Mouse (Mus musculus) intestine, embryonic 14.5 days (tissue): Measurements from ENCODE around the gene Zbtb2. TPM values are rescaled to one million over a fixed set of nuclear protein-coding genes. Genes with fewer than 3 reads are reported as not detected.

ENCODE experiments used
- ATAC-seq: fragments of 200-750 bp; cut with Nextera tagmentation; replicated peaks from 2 replicates; pipeline ENCODE4 v1.8.0; 2017; ENCODE audit warnings: low read depth, moderate number of reproducible peaks, moderate TSS enrichment, moderate library complexity; ENCODE audit not compliant: low FRiP score, low TSS enrichment
- DNase-seq: peaks from one replicate; pipeline ENCODE4 v3.0.0-alpha.2; 2018; ENCODE audit warnings: low spot score
- H3K27ac ChIP-seq: fragments of 300-500 bp; sonication (generic); 2 replicates; pipeline ENCODE4 v1.5.1; 2014; ENCODE audit warnings: low read depth, mild to moderate bottlenecking, control low read depth
- H3K27me3 ChIP-seq: fragments of 300-500 bp; sonication (generic); replicated peaks from 2 replicates; pipeline ENCODE4 v1.6.1; 2014; ENCODE audit warnings: low read length, control low read depth; ENCODE audit not compliant: control insufficient read depth, insufficient read depth
- H3K36me3 ChIP-seq: fragments of 300-500 bp; sonication (generic); 2 replicates; pipeline ENCODE4 v1.6.1; 2014; ENCODE audit warnings: low read length, control low read depth; ENCODE audit not compliant: control insufficient read depth, insufficient read depth
- H3K4me1 ChIP-seq: fragments of 300-500 bp; sonication (generic); replicated peaks from 2 replicates; pipeline ENCODE4 v1.6.1; 2014; ENCODE audit warnings: low read length, control low read depth, mixed read lengths; ENCODE audit not compliant: control insufficient read depth, insufficient read depth
- H3K4me2 ChIP-seq: fragments of 300-500 bp; sonication (generic); 2 replicates; pipeline ENCODE4 v1.6.1; 2014; ENCODE audit warnings: low read length
- H3K4me3 ChIP-seq: fragments of 300-500 bp; sonication (generic); 2 replicates; pipeline ENCODE4 v1.5.1; 2014; ENCODE audit warnings: low read depth, low read length, control low read depth, mixed read lengths
- H3K9ac ChIP-seq: fragments of 300-500 bp; sonication (generic); 2 replicates; pipeline ENCODE4 v1.6.1; 2014; ENCODE audit warnings: mild to moderate bottlenecking, low read length
- H3K9me3 ChIP-seq: fragments of 300-500 bp; sonication (generic); 2 replicates; pipeline ENCODE4 v1.6.1; 2016; ENCODE audit warnings: low read length, control low read depth; ENCODE audit not compliant: control insufficient read depth
- WGBS: fragments of 180-500 bp; shearing (Covaris S2); extraction: QIAGEN DNeasy Blood & Tissue Kit; methylation state at CpG from one replicate; pipeline ENCODE4 v1.1.7; 2014; 5-methylcytosine and 5-hydroxymethylcytosine counted together
- polyA plus RNA-seq: library from polyadenylated mRNA; unstranded; fragments of >200 nt; fragmentation: Nextera tagmentation; extraction: Ambion mirVana; gene quantifications from 2 replicates; pipeline ENCODE4 v1.2.1, GENCODE M21; 2014

Zbtb2 gene
- polyA plus RNA-seq, 1 experiment from 2014 or later: 13.0 TPM

- Histone ChIP-seq H3K9ac (peak overlapping the region; percentile 98), H3K36me3 (peaks cover 18% of the 10 kb centered on the region), H3K4me3 (peak overlapping the region; percentile 95), H3K27ac (no peak overlapping the region), H3K4me1 (peaks cover 29% of the 10 kb centered on the region), H3K27me3 (no peaks in the 10 kb centered on the region), H3K9me3 (no peaks in the 10 kb centered on the region), H3K4me2 (peak overlapping the region; percentile 95)
- no peak for DNase-seq
- ATAC-seq: no peak
- WGBS: 56% methylated on average over 5 of the region's 5 CpGs
These were observed 1.7 kb upstream of the Zbtb2 start for GRCm38 (mm10) chr10:4389461-4390112.

GRCm38 (mm10) chr10:4389036-4389435, 1.1 kb upstream of the Zbtb2 start:
- DNase-seq (no peak), ATAC-seq (no peak)
- 7% methylated on average over 10 of the region's 10 CpGs for WGBS

GRCm38 (mm10) chr10:4388384-4388745, 457 bp upstream of the Zbtb2 start:
- under 1% methylated on average over 19 of the region's 19 CpGs for WGBS
- Histone ChIP-seq H3K27ac (peak overlapping the region; percentile 98), H3K4me3 (peak overlapping the region; percentile 95), H3K9me3 (no peaks in the 10 kb centered on the region), H3K9ac (peak overlapping the region; percentile 98), H3K4me1 (peaks cover 29% of the 10 kb centered on the region), H3K36me3 (peaks cover 9% of the 10 kb centered on the region), H3K4me2 (peak overlapping the region; percentile 95), H3K27me3 (no peaks in the 10 kb centered on the region)
- ATAC-seq (no peak), DNase-seq (peak; percentile 81)

More at GRCm38 (mm10) chr10:4389036-4389435, 1.1 kb upstream of the Zbtb2 start:
- Histone ChIP-seq H3K36me3 (peaks cover 14% of the 10 kb centered on the region), H3K27me3 (no peaks in the 10 kb centered on the region), H3K9ac (peak overlapping the region; percentile 98), H3K9me3 (no peaks in the 10 kb centered on the region), H3K4me3 (peak overlapping the region; percentile 95), H3K4me1 (peaks cover 29% of the 10 kb centered on the region), H3K4me2 (peak overlapping the region; percentile 95), H3K27ac (peak overlapping the region; percentile 98; the same call in 1 of the 2 replicates)

DNA sequence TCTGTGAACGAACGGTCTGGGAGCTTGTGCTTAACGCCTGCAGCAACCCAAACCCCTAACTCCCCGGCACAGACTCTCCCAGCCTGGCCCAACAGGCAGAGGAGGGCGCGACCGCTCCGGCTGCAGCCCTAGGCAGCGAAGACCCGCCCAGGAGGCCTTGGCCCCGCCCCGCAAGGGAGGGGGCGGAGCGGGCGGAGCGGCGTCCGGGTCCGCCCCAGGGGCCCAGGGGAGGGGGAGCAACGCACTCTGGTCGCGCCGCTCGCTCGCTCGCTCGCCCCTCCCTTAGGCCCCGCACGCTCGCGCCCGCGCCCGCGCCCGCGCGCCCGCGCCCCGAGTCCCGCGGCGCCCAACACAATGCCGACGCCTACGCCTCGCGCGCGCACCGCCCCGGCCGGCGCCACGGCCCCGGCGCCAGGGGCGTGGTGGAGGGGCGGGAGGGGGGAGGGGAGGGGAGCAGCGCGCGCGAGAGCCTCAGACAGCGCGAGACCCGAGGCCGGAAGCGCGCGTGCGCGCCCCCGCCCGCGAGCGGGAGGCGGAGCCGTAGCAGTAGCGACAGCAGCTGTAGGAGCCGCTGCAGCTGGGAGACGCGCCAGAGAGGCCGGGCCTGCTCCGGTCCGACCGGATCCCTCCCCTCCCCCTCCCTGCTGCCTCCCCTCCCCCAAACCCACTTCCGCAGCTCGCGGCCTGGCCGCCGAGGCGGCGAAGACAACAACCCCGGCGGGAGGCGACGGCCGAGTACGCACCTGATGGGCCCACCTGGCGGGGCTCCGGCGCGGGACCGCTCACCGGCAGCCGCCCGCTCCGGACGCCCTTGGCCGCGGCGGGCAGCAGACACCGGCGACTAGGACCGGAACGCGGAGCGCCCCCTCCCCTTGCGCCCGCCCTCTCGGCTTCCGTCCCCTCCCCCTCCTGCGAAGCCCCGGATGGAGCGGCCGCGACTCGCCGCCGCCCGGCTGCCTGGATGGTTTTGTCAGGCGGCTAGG, 1.0 kb downstream of the Zbtb2 start:
- Histone ChIP-seq H3K9me3 (no peaks in the 10 kb centered on the region), H3K4me1 (peaks cover 38% of the 10 kb centered on the region), H3K27ac (peak overlapping the region; percentile 98), H3K36me3 (no peaks in the 10 kb centered on the region), H3K4me2 (peak overlapping the region; percentile 95), H3K9ac (peak overlapping the region; percentile 98), H3K27me3 (no peaks in the 10 kb centered on the region), H3K4me3 (peak overlapping the region; percentile 95)
- WGBS: under 1% methylated on average over 84 of the region's 133 CpGs
- DNase-seq: peak; percentile 97
- ATAC-seq: peak; percentile 92

- Histone ChIP-seq H3K9ac (no peak overlapping the region), H3K4me2 (no peak overlapping the region), H3K4me3 (no peak overlapping the region), H3K27ac (no peak overlapping the region), H3K36me3 (no peaks in the 10 kb centered on the region), H3K27me3 (no peaks in the 10 kb centered on the region), H3K9me3 (no peaks in the 10 kb centered on the region), H3K4me1 (peaks cover 19% of the 10 kb centered on the region)
- no peak for ATAC-seq
- WGBS: 94% methylated on average over 7 of the region's 7 CpGs
- DNase-seq: no peak
These were observed 3.7 kb downstream of the Zbtb2 start for GRCm38 (mm10) chr10:4384244-4384643.

DNA sequence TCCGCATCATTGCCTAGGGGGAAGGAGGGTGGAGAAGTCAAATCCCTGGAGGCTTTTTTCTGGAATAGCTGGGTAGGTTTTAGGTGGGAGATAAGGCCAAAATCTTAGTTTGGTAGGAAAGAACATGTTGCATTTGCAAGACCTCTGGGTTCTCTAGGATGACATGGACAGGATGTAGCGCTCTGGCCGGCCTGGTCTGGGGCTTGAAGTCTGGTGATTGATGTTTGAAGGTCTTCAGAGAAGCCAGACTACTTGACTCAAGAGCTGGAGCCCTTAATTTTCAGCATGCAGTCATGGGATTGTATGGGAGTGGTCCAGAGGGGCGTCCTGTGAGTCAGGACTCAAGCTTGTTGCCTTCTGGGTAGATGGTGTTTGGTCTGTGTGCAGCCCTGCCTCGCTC, 7.2 kb downstream of the Zbtb2 start:
- no peaks in the 10 kb centered on the region for H3K36me3 ChIP-seq
- H3K9me3 ChIP-seq: no peaks in the 10 kb centered on the region
- 82% methylated on average over 5 of the region's 5 CpGs for WGBS
- DNase-seq (no peak), ATAC-seq (no peak)
- no peak overlapping the region for H3K27ac ChIP-seq
- H3K4me3 ChIP-seq: no peak overlapping the region
- H3K9ac ChIP-seq: no peak overlapping the region
- H3K4me2 ChIP-seq: no peak overlapping the region
- H3K4me1 ChIP-seq: peaks cover 22% of the 10 kb centered on the region
- H3K27me3 ChIP-seq: no peaks in the 10 kb centered on the region

DNA sequence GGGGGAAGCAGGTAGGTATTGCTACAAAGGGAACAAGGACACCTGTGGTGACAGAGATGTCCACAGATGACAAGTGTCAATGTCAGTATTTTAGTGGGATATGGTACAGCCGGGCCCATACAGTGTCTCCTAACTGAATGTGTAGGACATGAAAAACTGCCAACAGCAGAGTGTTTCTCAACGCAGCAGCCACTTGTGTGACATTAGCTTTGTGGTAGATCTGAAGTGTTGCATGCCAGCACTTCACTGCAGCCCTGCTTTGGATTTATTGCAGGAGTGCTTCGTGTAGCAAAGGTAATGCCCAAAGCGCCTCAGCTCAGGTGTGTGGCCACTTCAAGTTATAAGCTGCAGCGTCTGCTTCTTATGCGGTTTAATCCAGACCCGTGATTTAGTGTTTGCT, 11.0 kb downstream of the Zbtb2 start:
- H3K27ac ChIP-seq: peak overlapping the region; percentile 57
- H3K9ac ChIP-seq: no peak overlapping the region
- ATAC-seq: no peak
- no peaks in the 10 kb centered on the region for H3K9me3 ChIP-seq
- H3K27me3 ChIP-seq: no peaks in the 10 kb centered on the region
- H3K36me3 ChIP-seq: 0 out of 2 replicates have a peak, but pooled peaks cover 6% of the 10 kb centered on the region
- no peak overlapping the region for H3K4me3 ChIP-seq
- no peak for DNase-seq
- H3K4me1 ChIP-seq: peaks cover 16% of the 10 kb centered on the region
- 66% methylated on average over 7 of the region's 7 CpGs for WGBS
- H3K4me2 ChIP-seq: no peak overlapping the region

DNA sequence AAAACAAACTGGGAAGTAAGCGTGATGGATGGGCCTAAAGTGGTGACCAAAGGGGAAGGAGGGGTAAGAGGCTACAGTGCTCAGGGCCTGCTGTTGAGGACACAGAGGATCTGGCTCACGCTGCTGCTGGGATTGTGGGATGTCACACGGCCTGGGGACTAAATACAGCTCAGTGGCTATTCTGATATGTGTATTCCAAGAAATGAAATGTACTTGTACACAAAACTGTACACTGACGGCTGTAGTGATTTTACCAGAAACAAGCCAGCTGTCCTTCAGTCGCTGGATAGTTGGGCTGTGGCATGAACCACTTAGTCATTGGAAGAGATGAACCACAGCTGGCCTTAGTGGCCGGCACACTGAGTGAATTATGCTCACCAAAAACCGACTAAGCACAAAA, 11.4 kb downstream of the Zbtb2 start:
- Histone ChIP-seq H3K4me1 (peaks cover 16% of the 10 kb centered on the region), H3K27ac (peak overlapping the region; percentile 57), H3K4me3 (no peak overlapping the region), H3K4me2 (no peak overlapping the region), H3K9me3 (no peaks in the 10 kb centered on the region), H3K27me3 (no peaks in the 10 kb centered on the region), H3K9ac (no peak overlapping the region), H3K36me3 (0 out of 2 replicates have a peak, but pooled peaks cover 6% of the 10 kb centered on the region)
- no peak for ATAC-seq
- DNase-seq: peak; percentile 61
- WGBS: 30% methylated on average over 7 of the region's 7 CpGs
